Mouse (Mus musculus): ENCODE measurements around the gene Slc12a9. TPM values are rescaled to one million over a fixed set of nuclear protein-coding genes. Genes with fewer than 3 reads are reported as not detected.

The Slc12a9 gene
- total and polyA plus RNA-seq, 3 experiments: 8.8 to 12.1 TPM; not detected in 1

DNA sequence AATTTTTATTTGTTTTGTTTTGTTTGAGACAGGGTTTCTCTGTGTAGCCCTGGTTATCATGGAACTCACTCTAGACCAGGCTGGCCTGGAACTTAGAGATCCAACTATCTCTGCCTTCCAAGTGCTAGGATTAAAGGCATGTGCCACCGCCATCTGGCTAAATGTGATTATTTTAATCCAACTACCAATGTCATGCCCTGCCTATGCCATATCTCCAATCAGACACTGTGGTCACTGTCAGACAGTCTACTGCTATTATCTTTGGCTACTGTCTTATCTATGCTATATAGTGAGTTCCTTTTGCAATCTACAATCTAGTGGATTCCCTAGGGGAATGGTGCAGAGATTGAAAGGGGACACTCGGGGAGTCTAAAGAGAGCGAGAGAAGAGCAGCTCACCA is 12.4 kb downstream of the Slc12a9 start (continued):
- TF ChIP-seq USF2 (IDR thresholded peaks at IDR 0.05; ENCODE audit: borderline replicate concordance in 1 of 2, insufficient read depth in 1 of 2, low read depth in 1 of 2, low read length in 2 of 2): no peak
- TF ChIP-seq TAL1 (IDR thresholded peaks at IDR 0.05; ENCODE audit: low read length): peak; percentile 52
- no peak for TF ChIP-seq POLR2AphosphoS2 (IDR thresholded peaks at IDR 0.05; ENCODE audit: low read length)
- TF ChIP-seq SIN3A (IDR thresholded peaks at IDR 0.05; ENCODE audit: low read length): peak; percentile 16; the same call in 1 of the 2 replicates
- TF ChIP-seq ZNF384 (IDR thresholded peaks at IDR 0.05; ENCODE audit: low read depth, low read length): no peak
- TF ChIP-seq TCF12 (IDR thresholded peaks at IDR 0.05; ENCODE audit: low read depth, low read length): peak; percentile 68; the same call in 1 of the 2 replicates
- TF ChIP-seq MAX (IDR thresholded peaks at IDR 0.05; ENCODE audit: low read length): no peak
- TF ChIP-seq MXI1 (IDR thresholded peaks at IDR 0.05; ENCODE audit: low read depth, low read length): no peak
- no peak for TF ChIP-seq MAFK (IDR thresholded peaks at IDR 0.05; ENCODE audit: borderline replicate concordance, low read depth, low read length)
- no peak for TF ChIP-seq NRF1 (IDR thresholded peaks at IDR 0.05; ENCODE audit: insufficient read depth, low read depth, low read length, poor library complexity, severe bottlenecking)
- no peak for TF ChIP-seq USF1 (IDR thresholded peaks at IDR 0.05; ENCODE audit: low read depth, low read length)
- no peak for TF ChIP-seq KAT2A (conservative IDR thresholded peaks at IDR 0.05; ENCODE audit: low read depth, low read length)

DNA sequence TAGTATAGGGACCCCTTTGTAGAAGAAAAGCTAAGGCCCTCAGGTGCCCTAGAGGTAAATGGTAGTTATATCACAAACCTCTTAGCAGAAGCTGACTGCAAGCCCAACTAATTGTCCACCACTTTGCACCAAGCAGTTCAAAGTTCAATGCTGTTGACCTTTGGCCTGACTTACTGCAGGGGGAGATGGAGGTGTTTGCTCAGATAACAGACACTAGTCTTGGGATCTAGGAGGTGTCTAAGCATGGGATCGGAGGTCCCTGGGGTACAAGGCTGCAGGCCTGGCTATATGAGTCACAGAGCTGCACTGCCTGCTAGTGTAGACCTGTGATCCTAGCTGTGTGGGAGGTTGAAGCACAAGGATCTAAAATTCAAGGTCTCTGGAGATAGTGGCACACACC is 14.8 kb downstream of the Slc12a9 start:
- Histone ChIP-seq H3K9me3 (replicated peaks; ENCODE audit: insufficient read depth, low read length) (no peaks in the 10 kb centered on the region), H3K4me3 (ENCODE audit: control insufficient read depth in 1 of 2, insufficient read depth in 1 of 2, low read depth in 2 of 2, low read length in 2 of 2) (no peak overlapping the region), H3K27ac (ENCODE audit: control insufficient read depth, low read depth, low read length) (no peak overlapping the region), H3K36me3 (ENCODE audit: control insufficient read depth in 1 of 2, insufficient read depth in 2 of 2, low read length in 2 of 2) (peaks cover 0 to 13% of the 10 kb centered on the region in 2 experiments; a peak in 3 of 4 replicates), H3K4me1 (ENCODE audit: control insufficient read depth in 1 of 2, insufficient read depth in 2 of 2, low read length in 2 of 2) (peaks cover 16 to 17% of the 10 kb centered on the region in 2 experiments), H3K27me3 (ENCODE audit: control insufficient read depth in 1 of 2, insufficient read depth in 2 of 2, low read length in 2 of 2) (no peaks in the 10 kb centered on the region), H3K79me2 (ENCODE audit: control insufficient read depth, insufficient read depth, low read length, poor library complexity) (no peaks in the 10 kb centered on the region), H3K9ac (ENCODE audit: control insufficient read depth, low read depth, low read length, poor library complexity, severe bottlenecking) (no peak overlapping the region)
- DNase-seq (ENCODE audit: low read depth, low spot score): no peak
- TF ChIP-seq ZMIZ1 (IDR thresholded peaks at IDR 0.05; ENCODE audit: low read depth, low read length): no peak
- no peak for TF ChIP-seq MAZ (IDR thresholded peaks at IDR 0.05; ENCODE audit: low read depth, low read length)
- no peak for TF ChIP-seq RCOR1 (IDR thresholded peaks at IDR 0.05; ENCODE audit: low read depth, low read length)
- no peak for TF ChIP-seq POLR2AphosphoS5 (IDR thresholded peaks at IDR 0.05; ENCODE audit: borderline replicate concordance, low read depth, low read length)
- TF ChIP-seq ELF1 (IDR thresholded peaks at IDR 0.05; ENCODE audit: low read depth, low read length): no peak

DNA sequence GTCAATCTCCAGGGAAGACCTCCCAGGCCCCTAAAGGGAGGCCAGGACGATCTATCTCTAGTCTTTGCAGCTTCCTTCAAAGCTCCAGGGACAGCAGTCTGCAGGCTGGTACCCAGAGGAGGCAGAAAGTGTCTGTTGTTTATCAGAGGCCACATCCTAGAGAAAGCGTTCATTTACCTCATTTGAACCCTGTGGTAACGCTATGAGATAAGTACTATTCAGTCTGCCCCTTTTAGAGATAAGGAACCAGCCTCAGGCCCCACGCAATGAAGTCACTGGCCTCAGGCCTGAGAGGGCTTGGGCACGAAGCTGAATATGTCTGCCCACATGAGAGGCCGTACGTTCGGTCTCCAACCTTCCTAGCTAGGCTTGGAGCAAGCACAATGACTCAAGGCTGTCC is 16.0 kb downstream of the Slc12a9 start:
- Histone ChIP-seq H3K36me3 (ENCODE audit: control insufficient read depth in 1 of 2, insufficient read depth in 2 of 2, low read length in 2 of 2) (peaks cover 0 to 13% of the 10 kb centered on the region in 2 experiments; a peak in 3 of 4 replicates), H3K27me3 (ENCODE audit: control insufficient read depth in 1 of 2, insufficient read depth in 2 of 2, low read length in 2 of 2) (no peaks in the 10 kb centered on the region), H3K4me3 (ENCODE audit: control insufficient read depth in 1 of 2, insufficient read depth in 1 of 2, low read depth in 2 of 2, low read length in 2 of 2) (no peak overlapping the region), H3K9me3 (replicated peaks; ENCODE audit: insufficient read depth, low read length) (no peaks in the 10 kb centered on the region), H3K27ac (ENCODE audit: control insufficient read depth, low read depth, low read length) (peak overlapping the region; percentile 52), H3K79me2 (ENCODE audit: control insufficient read depth, insufficient read depth, low read length, poor library complexity) (no peaks in the 10 kb centered on the region), H3K4me1 (ENCODE audit: control insufficient read depth in 1 of 2, insufficient read depth in 2 of 2, low read length in 2 of 2) (peaks cover 16 to 17% of the 10 kb centered on the region in 2 experiments), H3K9ac (ENCODE audit: control insufficient read depth, low read depth, low read length, poor library complexity, severe bottlenecking) (peak overlapping the region; percentile 20; the same call in 1 of the 2 replicates)
- DNase-seq (ENCODE audit: low read depth, low spot score): peak; percentile 64
- TF ChIP-seq MYC (IDR thresholded peaks at IDR 0.05; ENCODE audit: low read depth, low read length) (no peak), NRF1 (IDR thresholded peaks at IDR 0.05; ENCODE audit: insufficient read depth, low read depth, low read length, poor library complexity, severe bottlenecking) (no peak), SMC3 (IDR thresholded peaks at IDR 0.05; ENCODE audit: low read depth, low read length) (no peak), EP300 (IDR thresholded peaks at IDR 0.05; ENCODE audit: low read depth in 1 of 2, low read length in 2 of 2) (peak; percentile 88 to 93), UBTF (IDR thresholded peaks at IDR 0.05; ENCODE audit: borderline replicate concordance, insufficient read depth, low read depth, low read length) (no peak), ZNF384 (IDR thresholded peaks at IDR 0.05; ENCODE audit: low read depth, low read length) (peak; percentile 38; the same call in 1 of the 2 replicates), ZMIZ1 (IDR thresholded peaks at IDR 0.05; ENCODE audit: low read depth, low read length) (no peak; the same call in 1 of the 2 replicates), SIN3A (IDR thresholded peaks at IDR 0.05; ENCODE audit: low read length) (peak; percentile 83), ZKSCAN1 (IDR thresholded peaks at IDR 0.05; ENCODE audit: low read depth, low read length) (no peak), CHD1 (IDR thresholded peaks at IDR 0.05; ENCODE audit: low read depth, low read length) (no peak), USF2 (IDR thresholded peaks at IDR 0.05; ENCODE audit: borderline replicate concordance in 1 of 2, insufficient read depth in 1 of 2, low read depth in 1 of 2, low read length in 2 of 2) (no peak), GABPA (IDR thresholded peaks at IDR 0.05; ENCODE audit: low read depth, low read length) (no peak), TCF12 (IDR thresholded peaks at IDR 0.05; ENCODE audit: low read depth, low read length) (peak; percentile 85), MAX (IDR thresholded peaks at IDR 0.05; ENCODE audit: low read length) (no peak; the same call in 1 of the 2 replicates), KAT2A (conservative IDR thresholded peaks at IDR 0.05; ENCODE audit: low read depth, low read length) (no peak), CTCF (IDR thresholded peaks at IDR 0.05 in 2 of 3, conservative IDR thresholded peaks at IDR 0.05 in 1 of 3; ENCODE audit: control insufficient read depth in 1 of 3, insufficient read depth in 1 of 3, low read depth in 2 of 3, low read length in 3 of 3, poor library complexity in 1 of 3, severe bottlenecking in 1 of 3) (no peak), USF1 (IDR thresholded peaks at IDR 0.05; ENCODE audit: low read depth, low read length) (no peak), E2F4 (IDR thresholded peaks at IDR 0.05; ENCODE audit: borderline replicate concordance, low read depth, low read length) (no peak), TAL1 (IDR thresholded peaks at IDR 0.05; ENCODE audit: low read length) (no peak)
